Mouse (Mus musculus): ENCODE results near the gene Gm1604a.
"Not testable (repeated sequence)": the region's sequence is repeated elsewhere in the genome, so short reads cannot be mapped to it uniquely, and the experiment has no call there.

The Gm1604a gene

GRCm38 (mm10) chr17:7025257-7025656 lies at the start of gene Gm1604a:
Gene Gm1604a (plus strand): TSS chr17:7025568.
- not testable (repeated sequence) for DNase-seq (ENCODE audit: low read depth, low spot score)

- DNase-seq (ENCODE audit: low read depth, low spot score): not testable (repeated sequence)
These were observed 46.8 kb upstream of the Gm1604a start, which contains the start of gene Gm49721 for GRCm38 (mm10) chr17:6978287-6979248. Gene Gm49721 (plus strand): TSS chr17:6978904.

GRCm38 (mm10) chr17:6979380-6979779 lies 46.0 kb upstream of the Gm1604a start:
- DNase-seq (ENCODE audit: low read depth, low spot score): not testable (repeated sequence)

GRCm38 (mm10) chr17:6980144-6980543 lies 45.2 kb upstream of the Gm1604a start:
- not testable (repeated sequence) for DNase-seq (ENCODE audit: low read depth, low spot score)

DNA sequence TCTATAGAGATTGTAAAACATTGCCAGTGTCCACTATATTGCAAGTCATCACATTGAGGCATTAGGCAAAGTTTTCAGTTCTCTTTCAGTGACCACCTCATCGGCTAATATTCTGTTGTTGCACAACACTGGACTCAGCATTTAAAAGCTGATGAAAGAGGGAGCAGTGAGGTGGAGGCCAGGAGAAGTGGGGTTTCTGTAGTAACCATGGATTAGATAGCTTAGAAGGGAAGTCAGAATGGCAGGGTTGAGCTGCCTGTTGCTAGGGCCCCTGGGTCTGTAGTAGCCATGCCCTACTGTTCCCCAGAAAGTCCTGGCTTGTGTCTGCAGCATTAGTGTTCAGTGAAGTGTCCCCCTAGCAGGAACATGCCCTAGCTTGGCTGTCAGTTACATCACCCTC lies 39.2 kb upstream of the Gm1604a start:
- not testable (repeated sequence) for DNase-seq (ENCODE audit: low read depth, low spot score)

DNA sequence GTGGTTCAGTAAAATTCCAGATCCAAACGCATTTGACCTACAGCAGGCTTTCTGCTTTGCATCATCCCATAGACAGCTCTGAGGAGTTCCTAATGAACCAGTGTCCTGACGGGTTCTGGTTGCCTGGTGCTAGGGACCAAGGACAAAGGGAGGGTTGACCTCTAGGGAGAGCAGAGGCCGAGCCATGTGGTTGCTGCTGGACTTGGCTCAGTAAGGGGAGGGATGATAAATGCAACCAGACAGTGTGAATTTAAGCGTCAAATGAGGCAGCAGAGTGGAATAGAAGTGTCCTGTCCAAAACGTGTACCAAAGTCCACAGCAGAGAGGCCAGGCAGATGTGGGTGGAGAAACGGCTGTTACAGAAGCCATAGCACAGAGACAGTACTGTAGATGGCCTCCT lies 29.9 kb upstream of the Gm1604a start:
- DNase-seq (ENCODE audit: low read depth, low spot score): not testable (repeated sequence)

DNA sequence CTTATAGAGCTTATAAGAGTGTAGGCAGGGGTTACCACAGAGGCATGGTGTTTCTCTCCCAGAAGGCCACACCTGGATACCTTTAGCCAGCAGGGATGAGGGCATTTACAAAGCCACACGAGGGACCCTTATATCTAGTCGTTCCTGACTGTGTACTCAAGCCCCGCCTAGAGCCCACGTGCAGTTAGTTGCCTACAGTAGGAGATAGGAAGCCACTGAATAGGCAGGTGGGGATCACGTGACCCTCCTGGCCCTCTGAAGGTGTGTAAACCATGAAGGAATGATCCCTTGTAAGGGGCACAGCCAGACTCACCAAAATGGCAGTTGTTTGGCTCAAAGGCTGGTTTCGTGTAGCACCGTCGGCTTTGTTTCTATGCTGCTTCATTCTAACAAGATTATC lies 28.5 kb upstream of the Gm1604a start:
- not testable (repeated sequence) for DNase-seq (ENCODE audit: low read depth, low spot score)

GRCm38 (mm10) chr17:6997778-6998490 lies 27.4 kb upstream of the Gm1604a start:
- DNase-seq (ENCODE audit: low read depth, low spot score): not testable (repeated sequence)

GRCm38 (mm10) chr17:7001790-7002585 lies 23.4 kb upstream of the Gm1604a start:
- DNase-seq (ENCODE audit: low read depth, low spot score): not testable (repeated sequence)

DNA sequence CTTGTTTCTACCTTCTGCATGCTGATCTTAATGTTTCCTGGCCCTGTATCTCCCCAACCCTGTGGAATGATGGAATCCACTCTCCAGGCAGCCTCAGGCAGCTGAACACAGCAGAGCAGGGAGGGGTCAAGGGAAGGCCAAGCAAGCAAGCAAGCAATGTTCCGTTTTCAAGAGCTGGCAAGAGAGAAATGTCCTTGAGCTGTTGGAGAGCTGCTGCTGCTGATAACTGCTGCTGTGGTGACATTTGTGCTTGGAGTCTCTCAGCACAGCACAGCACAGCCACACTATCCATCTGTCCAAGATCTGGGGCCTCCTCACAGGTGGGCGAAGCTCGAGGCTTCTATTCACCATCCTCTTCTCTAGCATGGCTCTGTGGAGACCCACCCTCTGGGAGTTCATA lies 22.0 kb upstream of the Gm1604a start:
- DNase-seq (ENCODE audit: low read depth, low spot score): not testable (repeated sequence)

DNA sequence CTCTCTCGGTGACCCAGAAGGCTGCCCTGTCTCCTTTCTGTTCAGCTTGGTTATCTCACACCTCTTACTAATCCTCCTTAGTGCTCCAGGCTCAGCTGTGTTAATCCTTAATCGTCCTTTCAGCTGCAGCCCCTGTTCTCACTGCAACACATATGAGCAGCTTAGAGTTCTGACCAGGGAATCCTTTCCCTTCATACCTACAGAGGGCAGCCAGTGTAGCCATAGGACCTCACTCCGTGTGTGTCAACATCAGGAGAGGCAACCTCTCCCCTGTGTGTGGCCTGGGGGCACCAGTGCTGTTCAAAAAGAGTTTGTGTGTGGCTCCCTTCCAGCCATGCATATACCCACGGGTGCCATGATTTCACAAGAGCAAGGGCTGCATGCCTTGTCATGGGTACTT lies 19.7 kb upstream of the Gm1604a start:
- not testable (repeated sequence) for DNase-seq (ENCODE audit: low read depth, low spot score)

- DNase-seq (ENCODE audit: low read depth, low spot score): not testable (repeated sequence)
These were observed 16.5 kb upstream of the Gm1604a start for GRCm38 (mm10) chr17:7008885-7009284.

GRCm38 (mm10) chr17:7009440-7009839 lies 15.9 kb upstream of the Gm1604a start:
- not testable (repeated sequence) for DNase-seq (ENCODE audit: low read depth, low spot score)

GRCm38 (mm10) chr17:7009901-7010300 lies 15.5 kb upstream of the Gm1604a start:
- not testable (repeated sequence) for DNase-seq (ENCODE audit: low read depth, low spot score)

DNA sequence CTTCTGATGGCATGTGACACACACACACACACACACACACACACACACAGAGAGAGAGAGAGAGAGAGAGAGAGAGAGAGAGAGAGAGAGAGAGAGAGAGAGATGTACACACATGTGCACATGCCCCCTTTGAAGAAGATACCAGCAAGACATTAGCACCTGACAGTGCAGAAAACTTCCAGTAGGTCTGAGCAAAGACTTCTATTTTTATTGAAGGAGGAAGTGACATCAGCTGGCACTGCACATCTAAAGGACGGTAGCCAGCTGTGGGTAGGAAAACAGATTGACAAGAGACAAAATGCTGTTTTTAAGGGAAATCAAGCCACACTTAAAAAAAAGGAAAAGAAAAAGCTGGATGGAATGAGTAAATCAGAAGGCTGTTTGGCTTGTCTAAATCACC lies 11.2 kb upstream of the Gm1604a start:
- DNase-seq (ENCODE audit: low read depth, low spot score): not testable (repeated sequence)

GRCm38 (mm10) chr17:7025764-7026346 lies 487 bp downstream of the Gm1604a start:
- not testable (repeated sequence) for DNase-seq (ENCODE audit: low read depth, low spot score)

GRCm38 (mm10) chr17:7030204-7030603 lies 4.8 kb downstream of the Gm1604a start:
- not testable (repeated sequence) for DNase-seq (ENCODE audit: low read depth, low spot score)

GRCm38 (mm10) chr17:7030622-7031174 lies 5.3 kb downstream of the Gm1604a start:
- not testable (repeated sequence) for DNase-seq (ENCODE audit: low read depth, low spot score)

DNA sequence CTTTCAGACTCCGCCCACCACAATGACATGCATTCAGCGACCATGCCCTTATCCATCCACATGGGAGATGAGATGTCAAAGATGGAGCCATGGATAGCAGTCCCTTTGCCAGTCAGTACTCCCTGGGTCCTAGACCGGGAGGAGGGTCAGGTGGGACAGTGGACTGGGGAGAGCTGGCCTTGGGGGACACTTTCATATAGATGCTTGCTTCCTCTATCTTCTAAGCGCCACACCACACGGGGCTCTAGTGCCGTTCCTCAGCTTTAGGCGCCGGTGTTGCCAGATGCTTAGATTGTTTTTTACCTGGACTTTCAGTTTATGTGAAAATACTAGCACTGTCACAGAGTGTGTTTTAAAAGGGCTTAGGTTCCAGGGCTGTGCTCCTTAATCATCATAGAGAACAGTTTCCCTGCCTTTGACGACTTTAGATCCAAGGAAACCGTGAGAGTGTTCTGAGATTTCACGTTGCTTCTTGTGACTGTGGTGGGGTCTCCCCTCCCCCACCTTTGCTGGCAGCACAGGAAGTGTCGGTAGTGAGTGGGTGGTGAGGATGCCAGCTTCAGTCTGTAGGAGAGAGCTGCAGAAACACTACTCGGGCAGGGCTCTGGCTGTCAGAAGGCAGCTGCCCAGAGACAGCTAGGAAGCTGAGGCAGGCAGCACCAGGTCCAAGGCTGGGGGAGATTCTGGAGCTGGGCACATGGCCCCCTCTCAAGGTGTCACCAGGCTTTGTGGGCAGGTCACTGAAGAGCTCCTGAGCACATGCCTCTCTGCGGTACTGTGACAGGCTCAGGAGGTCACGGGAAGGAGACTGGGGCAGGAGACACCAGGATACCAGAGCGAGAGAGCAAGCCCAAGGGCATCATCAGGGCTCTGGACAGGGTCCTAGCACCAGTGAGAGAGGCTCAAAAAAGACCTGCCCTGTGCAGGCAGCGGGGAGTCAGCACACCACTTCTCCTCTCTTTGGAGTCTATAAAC lies 8.1 kb downstream of the Gm1604a start:
- DNase-seq (ENCODE audit: low read depth, low spot score): not testable (repeated sequence)

Data from c-Kit-negative CD71-positive TER-119-positive erythroid progenitor cells, embryonic 14.5 days (primary cell).